Mouse (Mus musculus) bone marrow macrophage, adult 2 months (primary cell): ENCODE measurements around the gene Urgcp.

Source experiments
- CTCF ChIP-seq: IDR thresholded peaks from 2 replicates; pipeline ENCODE4 v1.5.1; 2012; ENCODE audit warnings: low read depth, mild to moderate bottlenecking, low read length, moderate library complexity
- POLR2A ChIP-seq: IDR thresholded peaks from 2 replicates; pipeline ENCODE4 v1.6.1; 2012; ENCODE audit warnings: mild to moderate bottlenecking, low read depth, low read length, borderline replicate concordance

DNA sequence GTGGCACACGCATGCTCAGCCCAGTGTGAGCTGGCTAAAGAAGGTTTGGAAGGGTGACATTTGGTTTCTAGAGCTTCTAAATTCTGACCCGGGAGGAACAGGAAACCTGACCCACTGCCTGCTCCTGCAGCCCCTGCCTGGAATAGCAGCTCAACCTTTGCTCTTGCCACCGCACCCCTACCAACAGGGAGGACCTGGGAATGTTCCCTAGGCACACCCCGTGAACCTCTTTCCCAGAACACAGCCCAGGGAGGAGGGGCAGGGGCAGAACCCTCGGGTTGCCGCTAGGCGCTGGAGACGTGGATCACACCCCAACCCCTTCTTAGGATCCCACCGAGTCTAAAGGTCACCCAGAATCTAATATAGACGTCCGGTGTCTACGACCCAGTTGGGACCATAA is 39.8 kb upstream of the Urgcp start:
- no peak for TF ChIP-seq CTCF
- TF ChIP-seq POLR2A: no peak
